Mouse (Mus musculus) heart, postnatal 36 days (tissue): ENCODE results near the gene Top3a. TPM values are rescaled to one million over a fixed set of nuclear protein-coding genes. Genes with fewer than 3 reads are reported as not detected.

Experiments used
- DNase-seq, 2 experiments: peaks; one replicate each; pipeline ENCODE4 v3.0.0; 2021 to 2022
- intact Hi-C: fragments of 180-260 bp; cut with DNase I; formaldehyde crosslinking; loops from one replicate; pipeline ENCODE4 v1.15.1; 2025
- total RNA-seq, 2 experiments: library from RNA; stranded (reverse); gene quantifications; 2 replicates each; pipeline ENCODE4 v1.2.3; 2021

Gene Top3a
- total RNA-seq, 2 experiments from 2014 or later = 4.5 to 5.3 TPM

DNA sequence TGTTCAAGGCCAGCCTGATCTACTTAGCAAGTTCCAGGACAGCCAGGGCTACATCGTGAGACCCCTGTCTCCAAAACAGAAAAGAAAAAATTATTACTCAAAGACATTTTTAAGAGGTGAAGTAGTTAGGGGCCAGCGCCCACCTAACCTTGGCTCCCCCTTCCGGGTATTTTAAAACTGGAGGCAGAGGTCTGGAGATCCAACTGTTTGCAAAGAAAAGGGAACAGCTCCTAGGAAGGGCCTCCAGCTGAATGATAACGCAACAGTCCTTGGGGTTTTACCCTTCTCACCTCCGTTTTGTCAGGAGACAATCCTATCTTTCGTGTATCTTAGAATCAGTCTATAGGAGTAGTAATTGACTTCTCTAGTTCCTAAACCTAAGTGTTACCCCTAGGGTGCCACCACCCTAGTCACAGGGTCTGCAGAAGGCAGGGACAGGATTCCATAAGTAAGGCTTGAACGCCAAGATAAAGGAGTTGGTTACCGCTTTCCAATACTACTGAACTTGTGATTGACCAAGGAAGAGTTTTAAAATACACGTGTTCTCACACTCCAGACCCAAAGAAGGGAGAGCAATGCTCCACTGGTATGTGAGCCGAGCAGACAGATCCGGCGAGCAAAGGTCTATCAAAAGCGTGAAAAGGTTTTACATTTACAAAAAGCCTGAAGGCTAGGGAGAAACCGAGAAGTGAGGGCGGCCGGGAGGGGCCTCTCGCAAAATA lies 897 bp downstream of the Top3a start:
- no peak for DNase-seq
- intact Hi-C loops = loop anchor here (2.0 kb wide), 4 partner anchors 47 to 103 kb away; partner anchors contain the start of genes Dhrs7b, Mief2 and Tmem11

DNA sequence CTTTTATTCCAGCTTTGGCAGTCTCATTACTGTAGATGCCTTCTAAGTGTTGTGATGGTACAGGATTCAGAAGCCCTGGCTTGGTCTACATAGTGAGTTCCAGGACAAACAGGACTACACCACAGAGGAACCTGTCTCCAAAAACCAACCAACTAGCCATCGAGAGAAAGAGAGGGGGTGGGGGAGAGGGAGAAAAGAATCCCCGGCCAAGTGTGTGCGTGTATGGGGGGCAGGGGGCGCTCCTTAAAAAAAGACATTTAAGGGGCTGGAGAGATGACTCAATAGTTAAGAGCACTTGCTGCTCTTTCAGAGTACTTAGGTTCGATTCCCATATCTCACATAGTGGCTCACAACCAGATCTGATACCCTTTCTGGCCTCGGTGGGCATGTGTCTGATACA lies 1.6 kb downstream of the Top3a start:
- intact Hi-C loops = no loop called here

DNA sequence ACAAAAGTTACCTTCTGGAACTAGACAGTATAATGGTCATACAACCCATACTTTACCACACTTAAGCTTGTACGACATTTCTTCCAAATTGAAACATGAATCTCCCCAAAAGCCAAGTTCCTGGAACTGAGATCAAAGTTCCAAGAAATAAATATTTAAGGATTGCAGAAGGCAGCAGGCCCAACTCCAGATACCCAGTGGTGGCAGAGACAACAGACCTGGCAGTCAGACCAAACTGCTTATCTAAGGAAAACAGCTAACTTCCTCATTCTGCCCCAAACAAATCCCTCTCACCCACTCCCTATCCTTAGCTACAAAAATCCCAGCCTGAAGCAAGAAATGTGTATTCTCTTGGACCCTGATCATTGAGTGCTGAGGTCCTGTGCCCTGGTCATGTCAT lies 2.3 kb downstream of the Top3a start:
- no peak for DNase-seq
- intact Hi-C loops = no loop called here

More for the DNA sequence above, 1.6 kb downstream of the Top3a start:
- no peak for DNase-seq

- DNase-seq = no peak
- intact Hi-C loops = no loop called here
These were observed 2.9 kb downstream of the Top3a start for GRCm38 (mm10) chr11:60774158-60774689.

DNA sequence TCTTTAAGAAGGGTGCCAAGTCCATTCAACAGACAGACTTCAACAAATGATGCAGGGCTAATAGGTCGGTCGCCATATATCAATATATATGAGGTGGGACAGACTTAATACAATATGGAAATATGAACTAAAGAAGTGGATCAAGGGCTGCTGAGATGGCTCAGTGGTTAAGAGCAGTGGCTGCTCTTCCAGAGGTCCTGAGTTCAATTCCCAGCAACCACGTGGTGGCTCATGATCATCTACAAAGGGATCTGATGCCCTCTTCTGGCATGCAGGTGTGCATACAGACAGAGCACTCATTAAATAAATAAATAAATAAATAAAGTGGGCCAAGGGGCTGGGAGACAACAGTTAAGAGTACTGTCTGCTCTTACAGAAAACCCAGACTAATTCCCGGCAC lies 5.0 kb downstream of the Top3a start:
- intact Hi-C loops = no loop called here
- no peak for DNase-seq

DNA sequence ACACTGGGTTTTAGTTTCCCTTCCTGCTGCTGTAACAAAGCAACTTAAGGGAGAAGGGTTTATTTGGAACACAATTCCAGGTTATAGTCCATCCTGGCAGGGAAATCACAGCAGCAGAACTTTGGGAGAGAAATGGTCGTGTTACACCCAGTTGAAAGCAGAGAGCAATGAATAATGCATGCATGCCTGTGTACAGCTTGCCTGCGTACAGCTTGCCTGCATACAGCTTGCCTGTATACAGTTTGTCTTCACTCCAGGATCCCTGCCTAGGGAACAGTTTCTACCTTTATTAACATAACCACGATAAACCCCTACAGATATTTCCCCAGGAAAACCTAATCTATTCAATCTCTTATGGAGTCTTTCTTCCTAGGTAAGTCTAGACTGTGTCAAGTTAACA lies 6.4 kb downstream of the Top3a start:
- no peak for DNase-seq
- intact Hi-C loops = no loop called here

DNA sequence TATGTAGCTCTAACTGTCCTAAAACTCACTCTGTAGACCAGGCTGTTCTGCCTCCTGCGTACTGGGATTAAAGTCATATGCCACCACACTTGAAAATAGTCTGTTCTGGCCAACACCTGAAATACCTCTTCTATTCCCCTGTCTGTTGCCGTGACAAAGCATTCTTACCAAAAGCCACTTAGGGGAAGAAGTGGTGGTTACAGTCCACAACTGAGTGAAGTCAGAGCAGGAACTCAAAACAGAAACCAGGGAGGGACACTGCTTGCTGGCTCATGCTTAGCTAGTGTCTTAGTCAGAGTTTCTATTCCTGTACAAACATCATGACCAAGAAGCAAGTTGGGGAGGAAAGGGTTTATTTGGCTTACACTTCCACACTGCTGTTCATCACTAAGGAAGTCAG lies 7.8 kb downstream of the Top3a start:
- no peak for DNase-seq
- intact Hi-C loops = no loop called here

- intact Hi-C loops = no loop called here
- DNase-seq = no peak
These were observed 10.2 kb downstream of the Top3a start for GRCm38 (mm10) chr11:60766969-60767368.

DNA sequence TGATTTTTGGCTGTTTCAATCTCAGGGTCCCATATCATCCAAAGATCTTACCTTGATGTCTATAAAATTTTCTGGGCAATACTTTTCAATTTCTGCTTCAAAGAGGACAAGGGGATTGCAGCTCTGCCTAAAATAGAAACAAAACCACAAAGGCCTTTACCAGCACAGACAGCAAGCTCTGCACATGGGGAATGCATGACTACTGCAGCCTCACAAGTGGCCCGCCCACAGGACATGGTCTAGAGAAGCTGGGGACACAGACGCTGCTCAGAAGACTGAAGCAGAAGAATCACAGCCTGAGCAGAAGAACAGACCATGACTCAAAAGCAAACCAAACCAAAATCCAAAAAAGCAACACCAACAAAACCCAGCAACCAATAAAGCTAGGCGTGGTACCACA lies 15.5 kb downstream of the Top3a start:
- intact Hi-C loops = no loop called here
- no peak for DNase-seq

GRCm38 (mm10) chr11:60755570-60755969 lies 21.6 kb downstream of the Top3a start:
- intact Hi-C loops = no loop called here
- DNase-seq = no peak

DNA sequence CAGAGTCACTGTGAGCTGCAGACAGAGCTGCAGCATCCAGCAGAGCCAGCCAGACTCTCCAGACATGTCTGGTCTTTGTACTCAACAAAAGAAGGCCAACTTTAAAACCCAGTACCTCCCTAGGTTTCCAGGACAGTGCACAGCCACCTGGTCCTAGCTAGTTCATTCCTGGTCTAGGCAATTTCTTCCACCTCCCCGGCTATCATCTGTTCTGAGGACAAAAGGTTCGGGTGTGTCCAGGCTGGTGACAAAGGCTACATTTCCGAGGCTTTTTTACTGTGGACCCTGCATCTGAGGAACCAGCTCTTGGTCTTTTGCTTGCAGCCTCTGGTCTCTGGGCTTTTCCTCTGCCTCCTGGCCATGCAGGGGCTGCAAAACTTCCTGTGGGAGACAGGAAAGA lies 36.8 kb downstream of the Top3a start:
- intact Hi-C loops = no loop called here
- no peak for DNase-seq

DNA sequence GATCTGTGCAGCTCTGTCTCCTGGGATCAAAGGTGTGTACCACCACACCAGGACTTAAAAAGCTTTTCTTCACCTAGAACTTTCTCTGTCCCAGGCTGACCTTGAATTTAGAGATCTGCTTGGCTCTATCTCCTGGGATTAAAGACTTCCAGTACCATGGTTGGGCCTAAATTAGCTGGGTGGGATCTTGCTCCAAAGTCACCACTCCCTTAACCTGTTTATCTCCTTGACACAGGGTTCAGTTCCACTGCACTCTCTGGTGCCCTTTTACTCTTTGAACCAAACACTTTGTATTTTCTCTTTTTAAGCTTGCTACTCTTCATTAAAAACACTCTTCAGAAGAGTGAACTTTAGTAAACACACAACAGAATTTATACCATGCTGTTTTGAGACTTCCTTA lies 39.7 kb downstream of the Top3a start:
- intact Hi-C loops = no loop called here
- DNase-seq = no peak

- intact Hi-C loops = no loop called here
These were observed 40.7 kb downstream of the Top3a start for GRCm38 (mm10) chr11:60736491-60736890.

DNA sequence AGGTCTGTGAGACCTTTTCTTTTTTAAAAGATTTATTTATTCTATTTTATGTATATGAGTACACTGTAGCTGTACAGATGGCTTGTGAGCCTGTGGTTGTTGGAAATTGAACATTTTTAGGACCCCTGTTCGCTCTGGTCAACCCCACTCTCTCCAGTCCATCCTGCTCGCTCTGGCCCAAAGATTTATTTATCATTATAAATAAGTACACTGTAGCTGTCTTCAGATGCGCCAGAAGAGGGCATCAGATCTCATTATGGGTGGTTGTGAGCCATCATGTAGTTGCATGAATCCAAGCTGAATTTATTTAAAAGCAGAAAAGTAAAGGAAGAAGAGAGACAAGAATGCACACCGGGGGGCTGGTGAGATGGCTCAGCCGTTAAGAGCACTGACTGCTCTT lies 42.0 kb downstream of the Top3a start:
- intact Hi-C loops = no loop called here
- no peak for DNase-seq

More at GRCm38 (mm10) chr11:60736491-60736890, 40.7 kb downstream of the Top3a start:
- DNase-seq = no peak

GRCm38 (mm10) chr11:60734206-60734605 lies 43.0 kb downstream of the Top3a start:
- intact Hi-C loops = no loop called here

GRCm38 (mm10) chr11:60731251-60731650 lies 45.9 kb downstream of the Top3a start:
- intact Hi-C loops = no loop called here
- DNase-seq = no peak

More at GRCm38 (mm10) chr11:60734206-60734605, 43.0 kb downstream of the Top3a start:
- no peak for DNase-seq

DNA sequence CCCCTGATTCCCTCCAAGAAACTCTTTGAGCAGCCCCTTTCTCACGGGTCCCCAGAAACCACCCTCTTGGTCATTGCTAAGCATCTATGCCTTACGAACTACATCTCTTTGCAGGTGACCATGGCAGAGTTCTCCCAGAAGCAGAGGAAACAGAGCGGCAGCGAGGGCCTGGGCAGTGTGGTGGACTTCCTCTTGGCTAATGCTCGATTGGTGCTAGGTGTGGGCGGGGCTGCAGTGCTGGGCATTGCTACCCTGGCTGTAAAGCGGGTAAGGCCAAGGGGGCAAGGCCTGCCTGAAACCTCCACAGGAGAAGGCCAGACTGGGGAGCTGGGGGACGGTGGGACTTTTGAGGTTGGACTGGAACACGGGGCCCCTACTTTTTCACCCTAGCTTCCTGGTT lies 47.0 kb downstream of the Top3a start:
- no peak for DNase-seq
- intact Hi-C loops = no loop called here

DNA sequence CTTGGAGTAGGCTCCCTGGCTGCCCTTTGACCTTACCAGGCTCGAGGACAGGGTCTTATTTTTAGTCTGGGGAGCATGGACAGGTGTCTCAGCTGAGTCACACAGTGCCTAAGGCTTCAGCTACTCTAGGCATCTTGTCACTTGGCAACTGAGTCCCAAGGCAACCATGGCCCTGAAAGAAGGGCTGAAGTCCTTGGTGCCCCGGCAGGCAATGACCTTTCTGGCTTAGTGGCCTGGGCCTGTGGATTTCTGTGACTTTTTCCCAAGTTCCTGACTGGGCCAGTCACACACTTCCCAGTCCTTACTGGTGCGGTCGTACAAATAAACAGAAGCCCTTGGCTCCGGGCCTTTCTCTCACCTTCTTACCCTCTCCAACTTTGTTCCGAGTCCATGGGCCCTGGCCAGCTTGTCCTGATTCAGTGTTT lies 47.9 kb downstream of the Top3a start:
- intact Hi-C loops = loop anchor here (2.0 kb wide), 1 partner anchor 48 kb away; the partner anchor contains the start of genes Smcr8 and Top3a
- DNase-seq = peak in 1 of 2 experiments; percentile 28

GRCm38 (mm10) chr11:60728260-60728761 lies 48.9 kb downstream of the Top3a start, which contains the start of gene Mief2:
TSS of gene Mief2 (plus strand) at chr11:60728398.
- peak; percentile 91 to 94 for DNase-seq
- intact Hi-C loops = loop anchor here (2.0 kb wide), 1 partner anchor 48 kb away; the partner anchor contains the start of genes Smcr8 and Top3a

DNA sequence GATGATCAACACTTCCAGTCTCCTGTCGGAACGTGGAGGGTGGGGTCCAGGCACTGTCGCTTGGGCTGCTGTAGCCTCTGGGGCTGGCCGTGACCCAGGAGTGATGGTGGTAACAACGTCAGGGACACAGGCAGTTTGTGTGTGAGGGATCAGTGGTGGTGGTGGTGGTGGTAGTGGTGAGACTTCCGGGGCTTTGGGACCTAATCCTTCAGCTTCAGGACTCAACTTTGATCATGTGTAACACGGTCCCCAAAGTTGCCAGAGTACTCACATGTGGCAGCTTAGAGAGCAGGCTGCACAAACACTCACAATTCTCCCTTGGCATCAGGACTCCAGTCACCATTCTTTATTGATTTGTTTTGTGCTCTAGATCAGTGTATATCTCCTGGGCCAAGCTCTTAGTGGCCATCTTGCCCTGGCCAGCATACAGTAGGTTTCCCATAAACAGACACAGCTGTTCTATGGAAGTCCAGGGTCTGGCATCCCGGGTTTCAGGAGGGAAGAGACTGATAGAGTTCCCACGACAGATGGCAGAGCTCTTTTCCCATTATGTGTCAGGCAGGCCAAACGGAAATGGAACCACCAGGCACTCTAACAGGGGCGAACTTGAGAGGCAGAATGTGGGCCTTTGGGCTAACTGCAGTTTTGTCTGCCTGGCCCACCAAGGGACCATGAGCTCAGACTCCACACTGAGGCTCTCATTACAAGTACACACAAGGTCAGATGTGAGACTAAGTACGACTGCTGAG lies 49.6 kb downstream of the Top3a start:
- DNase-seq = peak in 1 of 2 experiments; percentile 34
- intact Hi-C loops = loop anchor here (2.0 kb wide), 2 partner anchors 19 to 49 kb away; partner anchors contain the start of genes Smcr8 and Top3a
